Mouse (Mus musculus) frontal cortex, postnatal 14 days (tissue): ENCODE data around the gene Gm9049.
A peak's percentile ranks its signal among the peaks of the same experiment; 100 is the strongest.
"Not testable (repeated sequence)": the region's sequence is repeated elsewhere in the genome, so short reads cannot be mapped to it uniquely, and the experiment has no call there.

Experiments
- DNase-seq, 2 experiments: peaks; one replicate each; pipeline ENCODE4 v3.0.0; 2022; ENCODE audit warnings: low spot score in 2 of 2

Gene Gm9049

GRCm38 (mm10) chr10:118354005-118354404, at the start of gene Gm9049:
Gene Gm9049 (minus strand): TSS chr10:118354105.
- DNase-seq = not testable (repeated sequence)

GRCm38 (mm10) chr10:118399917-118400316, 46.0 kb upstream of the Gm9049 start:
- peak in 1 of 2 experiments; percentile 7 for DNase-seq

- peak; percentile 74 to 78 for DNase-seq
These were observed 16.5 kb upstream of the Gm9049 start for GRCm38 (mm10) chr10:118370443-118370842.

- DNase-seq = no peak
These were observed 15.6 kb upstream of the Gm9049 start for GRCm38 (mm10) chr10:118369518-118369917.

- not testable (repeated sequence) for DNase-seq
These were observed 5.3 kb downstream of the Gm9049 start, which contains the start of gene Gm9048 for GRCm38 (mm10) chr10:118348579-118348978. Gene Gm9048 (minus strand): TSS chr10:118348679.

GRCm38 (mm10) chr10:118343155-118343554, 10.8 kb downstream of the Gm9049 start, which contains the start of gene Gm9046:
Gene Gm9046 (minus strand): TSS chr10:118343255.
- DNase-seq = not testable (repeated sequence)

- DNase-seq = not testable (repeated sequence)
These were observed 16.2 kb downstream of the Gm9049 start, which contains the start of gene Gm9045 for GRCm38 (mm10) chr10:118337731-118338130. Gene Gm9045 (minus strand): TSS chr10:118337831.

- DNase-seq = not testable (repeated sequence)
These were observed 21.6 kb downstream of the Gm9049 start, which contains the start of gene Gm9044 for GRCm38 (mm10) chr10:118332308-118332707. Gene Gm9044 (minus strand): TSS chr10:118332408.

GRCm38 (mm10) chr10:118326869-118327268, 27.0 kb downstream of the Gm9049 start, which contains the start of gene Gm9040:
Gene Gm9040 (minus strand): TSS chr10:118326969.
- not testable (repeated sequence) for DNase-seq

GRCm38 (mm10) chr10:118319024-118319423, 34.9 kb downstream of the Gm9049 start:
- DNase-seq = no peak

- DNase-seq = not testable (repeated sequence)
These were observed 51.8 kb downstream of the Gm9049 start for GRCm38 (mm10) chr10:118302133-118302532.
